8 mouse cellular contexts compared by ENCODE assay signal in genomic region chr7:90130501-90131375, GRCm38 (mm10). TPM values are rescaled to one million over a fixed set of nuclear protein-coding genes. Genes with fewer than 3 reads are reported as not detected.
DNase-seq lines count a peak whose midpoint lies in the region; ATAC-seq lines count a peak whose summit lies in the region.

No protein-coding gene starts in this region.

- peak overlapping the region; percentile 94 for H3K9ac ChIP-seq in limb, embryonic 15.5 days
- peak overlapping the region; percentile 99 for H3K9ac ChIP-seq in stomach, embryonic 16.5 days (ENCODE audit: low read length)

- no peaks in the 10 kb centered on the region for H3K9me3 ChIP-seq in limb, embryonic 15.5 days
- no peaks in the 10 kb centered on the region for H3K9me3 ChIP-seq in stomach, embryonic 16.5 days (replicated peaks; ENCODE audit: control insufficient read depth, low read length)

- H3K27me3 ChIP-seq in limb, embryonic 15.5 days, result no peaks in the 10 kb centered on the region
- H3K27me3 ChIP-seq in stomach, embryonic 16.5 days (ENCODE audit: control insufficient read depth, insufficient read depth, low read length), result no peaks in the 10 kb centered on the region

- H3K4me1 ChIP-seq in brown adipose tissue, adult 24 weeks (ENCODE audit: control insufficient read depth, insufficient read depth, insufficient read length, low read length), result peaks cover 6% of the 10 kb centered on the region
- H3K4me1 ChIP-seq in limb, embryonic 15.5 days, result peaks cover 6% of the 10 kb centered on the region; the same call in 1 of the 2 replicates
- peaks cover 10% of the 10 kb centered on the region for H3K4me1 ChIP-seq in stomach, embryonic 16.5 days (ENCODE audit: control insufficient read depth, insufficient read depth, low read length)

- ATAC-seq in inflammation-experienced regulatory T-cells, adult 6 months, result peak; percentile 24
- ATAC-seq in limb, embryonic 15.5 days (ENCODE audit: insufficient number of reproducible peaks, low FRiP score, low TSS enrichment, low read depth), result no peak
- no peak for ATAC-seq in stomach, embryonic 16.5 days (ENCODE audit: insufficient read depth, low FRiP score)

- under 1% methylated on average over 39 of the region's 39 CpGs for WGBS in limb, embryonic 15.5 days
- under 1% methylated on average over 39 of the region's 39 CpGs for WGBS in stomach, embryonic 16.5 days

- H3K4me3 ChIP-seq in brown adipose tissue, adult 24 weeks (ENCODE audit: insufficient read depth, low read depth, low read length), result peak overlapping the region; percentile 97
- peak overlapping the region; percentile 87 for H3K4me3 ChIP-seq in limb, embryonic 15.5 days
- peak overlapping the region; percentile 94 for H3K4me3 ChIP-seq in stomach, embryonic 16.5 days (replicated peaks; ENCODE audit: low read length)

- H3K4me2 ChIP-seq in limb, embryonic 15.5 days, result peak overlapping the region; percentile 52
- peak overlapping the region; percentile 72 for H3K4me2 ChIP-seq in stomach, embryonic 16.5 days (ENCODE audit: low read depth, low read length)

- no peaks in the 10 kb centered on the region for H3K36me3 ChIP-seq in limb, embryonic 15.5 days
- H3K36me3 ChIP-seq in stomach, embryonic 16.5 days (ENCODE audit: control insufficient read depth, insufficient read depth, low read length), result no peaks in the 10 kb centered on the region

- peak overlapping the region; percentile 100 for H3K27ac ChIP-seq in brown adipose tissue, adult 24 weeks (replicated peaks; ENCODE audit: low read depth, low read length)
- peak overlapping the region; percentile 99 for H3K27ac ChIP-seq in limb, embryonic 15.5 days
- peak overlapping the region; percentile 99 for H3K27ac ChIP-seq in stomach, embryonic 16.5 days (ENCODE audit: low read length)

- peak; percentile 96 for DNase-seq in heart, adult 11 months
- no peak for DNase-seq in heart, adult 8-10 months (ENCODE audit: low spot score)
- peak; percentile 9 for DNase-seq in forelimb bud, embryonic 11.5 days (ENCODE audit: low read depth, low spot score)
- DNase-seq in naive thymus-derived CD4-positive, alpha-beta T cell, adult 2 months (ENCODE audit: low read depth), result peak; percentile 67

RNA-seq across cellular contexts. Expression of gene Picalm, which starts 0.7 kb away (rescaled TPM):
- 100 to 1,000 TPM in 2 of 4 experiments, 10 to 100 TPM in 2; 88.7 to 106 (median 101) TPM for total RNA-seq in heart, adult 8-10 months (2022)
- 125 and 126 TPM in 2 replicates for polyA plus RNA-seq in brown adipose tissue, adult 24 weeks (2012; ENCODE audit: insufficient read depth, insufficient read length, missing spikeins)
- polyA plus RNA-seq in inflammation-experienced regulatory T-cells, adult 6 months (2017; shearing (Covaris generic)), result 10 to 100 TPM; 60.5 to 86.9 (median 80.0) TPM
- 37.9 and 40.1 TPM in 2 replicates for polyA plus RNA-seq in limb, embryonic 15.5 days (2015; fragmentation: Nextera tagmentation; extraction: Ambion mirVana)
- 39.0 and 46.9 TPM in 2 replicates for polyA plus RNA-seq in stomach, embryonic 16.5 days (2015; fragmentation: Nextera tagmentation; extraction: Ambion mirVana)
